Mouse (Mus musculus): ENCODE measurements around the gene Rbm8a.

Rbm8a gene

GRCm38 (mm10) chr3:96629729-96630600, at the start of gene Rbm8a:
Rbm8a (plus strand) TSS chr3:96629933.
- DNase-seq (ENCODE audit: low read depth), result peak; percentile 99

- DNase-seq (ENCODE audit: low read depth), result no peak
Observed at GRCm38 (mm10) chr3:96581141-96581540, 48.6 kb upstream of the Rbm8a start.

DNA sequence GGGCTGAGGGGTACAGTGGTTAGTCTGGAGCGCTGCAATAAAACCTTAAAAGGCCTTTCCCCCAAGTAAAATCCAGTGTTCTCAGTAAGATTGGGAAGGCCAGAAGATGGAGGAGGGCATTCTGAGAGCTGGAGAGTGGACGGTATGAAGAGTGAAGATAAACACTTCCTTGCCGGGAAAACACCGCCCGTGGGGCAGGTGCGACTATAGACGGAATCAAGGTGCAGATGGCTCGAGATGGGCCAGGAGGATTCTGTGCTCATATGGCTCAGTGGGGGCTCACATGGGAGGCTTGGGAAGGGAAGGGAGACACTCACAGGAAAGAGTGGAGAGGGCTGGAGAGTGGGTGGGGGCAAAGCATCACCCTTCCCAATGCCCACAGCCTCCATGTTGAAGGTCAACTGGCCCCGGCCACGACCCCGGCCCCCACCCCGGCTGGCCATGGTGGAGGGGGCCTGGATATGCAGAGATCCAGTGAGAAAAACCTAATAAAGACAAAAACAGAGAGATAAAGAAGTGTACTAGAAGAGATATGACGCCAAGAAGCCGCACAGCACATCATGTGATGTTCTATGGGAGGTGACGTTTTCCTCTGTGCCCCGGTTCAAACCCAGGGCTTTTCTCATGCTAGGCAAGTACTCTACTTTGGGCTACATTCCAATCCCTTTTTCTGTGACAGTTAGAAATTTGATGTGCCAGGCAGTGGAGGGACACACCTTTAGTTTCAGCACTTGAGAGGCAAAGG, 47.8 kb upstream of the Rbm8a start:
- no peak for DNase-seq (ENCODE audit: low read depth)

GRCm38 (mm10) chr3:96583386-96583785, 46.3 kb upstream of the Rbm8a start:
- no peak for DNase-seq (ENCODE audit: low read depth)

- DNase-seq (ENCODE audit: low read depth), result no peak
Observed at GRCm38 (mm10) chr3:96590657-96591056, 39.1 kb upstream of the Rbm8a start.

DNA sequence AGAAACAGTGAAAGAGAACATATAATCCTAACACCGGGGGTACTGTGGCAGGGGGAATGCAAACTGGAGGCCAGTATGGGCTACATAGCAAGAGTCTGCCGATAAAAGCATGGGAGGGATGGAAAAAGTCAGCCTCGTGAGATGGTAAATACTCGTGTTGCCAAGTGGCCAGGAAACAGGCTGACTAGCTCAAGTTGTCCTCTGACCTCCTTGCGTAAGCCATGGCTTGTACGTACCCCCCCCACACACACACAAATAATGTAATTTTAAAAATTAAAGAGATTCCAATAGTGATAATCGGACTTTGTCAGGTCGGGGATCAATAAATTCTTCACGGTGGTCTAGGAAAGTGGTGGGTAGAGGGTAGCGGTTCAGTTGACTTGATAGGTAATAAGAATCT, 36.4 kb upstream of the Rbm8a start:
- DNase-seq (ENCODE audit: low read depth), result peak; percentile 71

- peak; percentile 94 for DNase-seq (ENCODE audit: low read depth)
Observed at GRCm38 (mm10) chr3:96593790-96594560, 35.8 kb upstream of the Rbm8a start, which contains the start of gene Polr3gl. Polr3gl (minus strand) TSS chr3:96594181.

- no peak for DNase-seq (ENCODE audit: low read depth)
Observed at GRCm38 (mm10) chr3:96594851-96595250, 34.9 kb upstream of the Rbm8a start.

GRCm38 (mm10) chr3:96595661-96596060, 34.1 kb upstream of the Rbm8a start:
- DNase-seq (ENCODE audit: low read depth), result peak; percentile 22

DNA sequence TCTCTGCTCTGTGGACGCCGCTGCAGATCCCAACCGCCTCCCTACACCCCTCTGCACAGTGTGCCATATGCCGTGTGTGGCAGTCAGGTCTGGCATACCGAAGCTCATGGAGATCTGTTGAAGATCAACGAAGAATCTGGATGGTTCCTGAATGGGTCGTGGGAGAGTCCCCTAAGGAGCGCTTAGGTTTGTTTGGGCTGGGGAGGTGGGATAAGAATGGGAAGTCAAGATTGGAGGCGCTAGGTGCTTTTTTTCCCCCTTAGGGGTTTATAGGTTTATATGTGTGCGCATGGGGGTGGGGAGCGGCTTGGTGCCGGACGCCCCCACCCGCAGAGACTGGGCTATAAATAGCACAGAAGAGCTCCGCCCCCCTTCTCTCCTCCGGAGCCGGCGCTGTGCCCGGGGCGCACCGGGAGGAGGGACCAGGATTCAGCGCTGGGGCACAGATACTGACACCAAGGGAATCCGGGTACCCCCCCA, 33.5 kb upstream of the Rbm8a start, which contains the start of gene Ankrd34a:
Gene Ankrd34a (plus strand): TSS at position 409 of the 480 bp plus-strand sequence.
- DNase-seq (ENCODE audit: low read depth), result peak; percentile 77

GRCm38 (mm10) chr3:96596855-96597254, 32.9 kb upstream of the Rbm8a start:
- DNase-seq (ENCODE audit: low read depth), result peak; percentile 41

GRCm38 (mm10) chr3:96597435-96597891, 32.3 kb upstream of the Rbm8a start:
- peak; percentile 52 for DNase-seq (ENCODE audit: low read depth)

DNA sequence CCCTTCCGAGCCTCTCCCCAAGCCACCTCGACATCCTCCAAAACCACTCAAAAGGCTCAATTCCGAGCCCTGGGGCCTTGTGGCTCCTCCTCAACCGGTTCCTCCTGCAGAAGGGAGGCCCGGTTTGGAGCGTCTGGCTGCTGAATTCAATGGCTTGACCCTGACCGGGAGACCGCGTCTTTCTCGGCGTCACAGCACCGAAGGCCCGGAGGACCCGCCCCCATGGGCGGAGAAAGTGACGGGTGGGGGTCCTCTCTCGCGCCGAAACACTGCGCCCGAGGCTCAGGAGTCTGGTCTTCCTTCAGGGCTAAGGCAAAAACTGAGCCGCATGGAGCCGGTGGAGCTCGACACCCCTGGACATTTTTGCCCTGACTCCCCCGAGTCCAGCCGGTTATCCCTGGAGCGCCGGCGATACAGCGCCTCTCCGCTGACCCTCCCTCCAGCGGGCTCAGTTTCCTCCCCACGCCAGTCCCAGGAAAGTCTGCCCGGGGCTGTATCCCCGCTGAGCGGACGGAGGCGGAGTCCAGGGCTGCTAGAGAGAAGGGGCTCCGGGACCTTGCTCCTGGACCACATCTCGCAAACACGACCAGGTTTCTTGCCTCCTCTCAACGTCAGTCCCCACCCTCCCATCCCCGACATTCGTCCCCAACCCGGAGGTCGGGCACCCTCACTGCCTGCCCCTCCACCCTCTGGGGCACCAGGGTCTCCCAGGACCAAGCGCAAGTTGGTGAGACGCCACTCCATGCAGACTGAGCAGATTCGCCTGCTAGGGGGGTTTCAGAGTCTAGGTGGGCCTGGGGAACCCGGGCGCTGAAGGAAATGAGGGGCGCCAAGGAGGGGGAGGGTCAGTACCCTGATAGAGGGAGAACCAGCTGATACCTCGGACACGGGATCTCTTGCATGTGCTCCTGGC, 31.3 kb upstream of the Rbm8a start:
- DNase-seq (ENCODE audit: low read depth), result peak; percentile 44

DNA sequence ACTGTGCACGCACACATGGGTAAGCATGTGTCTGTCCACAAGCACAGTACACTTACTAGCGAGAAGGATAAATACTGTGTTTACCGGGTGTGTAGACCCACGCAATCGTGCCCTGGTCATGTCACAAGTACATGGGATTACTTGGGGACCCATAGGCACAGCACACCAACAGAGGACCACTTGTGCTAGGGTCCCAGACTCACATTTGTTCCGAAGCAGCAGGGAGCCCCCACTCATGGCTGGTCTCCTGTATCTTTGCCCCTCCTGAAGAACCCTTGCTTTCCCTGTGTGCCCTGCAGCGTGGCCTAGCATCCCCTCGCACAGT, 30.7 kb upstream of the Rbm8a start:
- DNase-seq (ENCODE audit: low read depth), result no peak

DNA sequence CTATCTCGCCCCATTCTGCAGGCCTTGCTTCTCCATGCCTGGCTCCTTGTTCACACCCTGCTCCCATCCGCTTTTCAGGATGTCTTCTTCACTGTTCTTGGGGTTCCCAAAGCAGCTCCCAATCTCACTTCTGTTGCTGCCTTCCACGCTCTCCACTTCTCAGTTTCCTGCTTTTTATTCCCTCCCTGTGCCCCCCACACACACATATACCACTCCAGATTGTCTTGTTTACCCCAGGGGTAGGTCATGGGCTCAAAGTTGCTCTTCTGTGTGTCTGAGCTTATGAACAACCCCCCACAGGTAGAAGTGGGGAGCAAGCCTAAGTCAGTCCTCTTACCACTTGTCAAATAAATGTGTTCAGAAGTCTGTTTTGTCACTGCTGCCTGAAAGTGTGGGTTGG, 30.3 kb upstream of the Rbm8a start:
- no peak for DNase-seq (ENCODE audit: low read depth)

DNA sequence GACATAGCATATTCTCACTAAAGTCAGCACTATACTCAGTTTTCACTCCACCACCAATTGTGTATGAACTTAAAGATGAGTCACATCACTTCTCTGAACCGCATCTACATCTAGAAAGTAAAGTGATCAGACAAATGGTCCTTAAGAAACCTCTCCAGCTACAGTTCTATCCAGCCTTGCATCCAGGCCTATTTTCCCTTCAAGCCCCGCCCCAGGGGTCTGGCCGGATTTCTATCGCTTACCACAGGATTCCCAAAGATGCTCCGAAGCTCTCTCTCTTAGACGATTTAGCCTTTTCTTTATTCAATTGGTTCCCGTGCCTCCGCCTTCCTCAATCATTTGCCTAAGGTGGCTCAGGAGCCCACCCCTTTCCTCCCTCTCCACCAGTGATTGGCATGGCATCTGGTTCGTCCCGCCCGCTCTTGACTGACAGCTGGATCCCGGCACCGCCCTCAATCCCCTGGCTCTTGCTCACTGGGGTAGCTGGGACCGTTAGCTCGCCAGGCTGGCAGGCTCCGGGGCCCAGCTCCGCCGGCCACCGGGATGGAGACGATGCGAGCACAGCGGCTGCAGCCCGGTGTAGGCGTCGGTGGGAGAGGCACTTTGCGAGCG, 29.0 kb upstream of the Rbm8a start, which contains the start of gene Lix1l:
Gene Lix1l (plus strand): TSS at position 511 of the 612 bp plus-strand sequence.
- DNase-seq (ENCODE audit: low read depth), result peak; percentile 98

DNA sequence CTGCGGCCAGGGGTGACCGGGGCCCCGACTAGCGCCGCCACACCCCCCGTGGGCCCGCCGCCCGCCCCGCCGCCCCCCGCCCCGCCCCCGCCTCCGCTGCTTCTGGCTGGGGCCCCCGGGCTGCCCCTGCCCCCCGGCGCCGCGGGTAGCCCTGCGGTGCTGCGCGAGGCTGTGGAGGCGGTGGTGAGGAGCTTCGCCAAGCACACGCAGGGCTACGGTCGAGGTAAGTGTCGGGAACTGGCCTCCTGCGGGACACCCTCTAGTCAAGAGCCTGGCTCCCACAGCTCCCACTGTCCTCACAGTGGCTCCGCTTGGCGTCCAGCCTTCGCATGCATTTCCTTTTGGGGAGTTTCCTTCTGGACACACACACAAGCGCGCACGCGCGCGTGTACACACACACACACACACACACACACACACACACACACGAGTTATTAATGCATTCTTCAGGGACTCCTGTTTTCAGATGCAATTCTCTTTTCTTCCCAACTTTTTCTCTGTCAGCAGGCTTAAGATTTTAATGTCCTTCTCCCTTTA, 28.4 kb upstream of the Rbm8a start:
- peak; percentile 93 for DNase-seq (ENCODE audit: low read depth)

- peak; percentile 69 for DNase-seq (ENCODE audit: low read depth)
Observed at GRCm38 (mm10) chr3:96601941-96602703, 27.6 kb upstream of the Rbm8a start.

DNA sequence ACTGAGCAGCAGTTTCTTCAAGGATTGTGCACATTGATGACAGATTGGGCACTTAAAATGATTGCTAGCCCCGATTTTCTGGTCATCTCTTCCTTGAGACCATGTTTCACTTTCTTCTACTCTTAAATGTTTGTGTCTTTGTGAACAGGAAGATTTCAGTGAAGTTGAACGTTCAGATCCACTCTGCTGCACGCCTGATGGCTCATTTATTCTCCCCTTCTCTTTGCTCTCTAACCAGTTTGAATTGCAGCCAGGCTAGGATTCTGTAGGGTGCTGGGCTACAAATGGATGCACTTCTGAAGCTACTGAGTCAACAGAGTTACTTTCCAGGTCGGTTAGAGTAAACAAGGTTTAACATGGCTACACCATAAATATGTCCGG, 27.0 kb upstream of the Rbm8a start:
- peak; percentile 28 for DNase-seq (ENCODE audit: low read depth)

Measured in NIH3T3 (cell line).